Mouse (Mus musculus): ENCODE results near the gene Hist1h2bb.

GRCm38 (mm10) chr13:23757211-23757773, 10.8 kb downstream of the Hist1h2bb start:
- TF ChIP-seq POLR2A (IDR thresholded peaks at IDR 0.05; ENCODE audit: low read depth, low read length) (peak; percentile 98), UBTF (IDR thresholded peaks at IDR 0.05; ENCODE audit: low read depth, low read length) (peak; percentile 93), MAX (IDR thresholded peaks at IDR 0.05; ENCODE audit: low read length) (no peak), EP300 (IDR thresholded peaks at IDR 0.05; ENCODE audit: low read length) (no peak), NRF1 (IDR thresholded peaks at IDR 0.05; ENCODE audit: low read depth, low read length) (0 out of 2 replicates have a peak, but pooled peaks have one; percentile 13), MEF2A (IDR thresholded peaks at IDR 0.05; ENCODE audit: borderline replicate concordance, low read depth, low read length) (peak; percentile 11; the same call in 1 of the 2 replicates), CTCF (conservative IDR thresholded peaks at IDR 0.05 in 1 of 2, IDR thresholded peaks at IDR 0.05 in 1 of 2; ENCODE audit: low read depth in 2 of 2, low read length in 2 of 2) (no peak), RAD21 (IDR thresholded peaks at IDR 0.05; ENCODE audit: low read depth, low read length) (no peak), TCF12 (IDR thresholded peaks at IDR 0.05; ENCODE audit: low read depth, low read length) (peak; percentile 24; the same call in 1 of the 2 replicates), KAT2A (IDR thresholded peaks at IDR 0.05; ENCODE audit: insufficient replicate concordance, low read length) (no peak), MAFK (IDR thresholded peaks at IDR 0.05; ENCODE audit: insufficient replicate concordance, low read length) (no peak), MAZ (IDR thresholded peaks at IDR 0.05; ENCODE audit: low read depth, low read length) (peak; percentile 54; the same call in 1 of the 2 replicates), CHD2 (IDR thresholded peaks at IDR 0.05; ENCODE audit: low read length) (peak; percentile 89), E2F4 (IDR thresholded peaks at IDR 0.05; ENCODE audit: insufficient replicate concordance, low read depth, low read length) (no peak)
